Mouse (Mus musculus): ENCODE results near the gene Acsl5.

The Acsl5 gene

GRCm38 (mm10) chr19:55290621-55291270, 39.0 kb downstream of the Acsl5 start:
- no peak for DNase-seq

- DNase-seq, result no peak
These were observed 40.6 kb downstream of the Acsl5 start for GRCm38 (mm10) chr19:55292210-55292850.

GRCm38 (mm10) chr19:55293175-55293574, 41.4 kb downstream of the Acsl5 start:
- DNase-seq, result no peak

DNA sequence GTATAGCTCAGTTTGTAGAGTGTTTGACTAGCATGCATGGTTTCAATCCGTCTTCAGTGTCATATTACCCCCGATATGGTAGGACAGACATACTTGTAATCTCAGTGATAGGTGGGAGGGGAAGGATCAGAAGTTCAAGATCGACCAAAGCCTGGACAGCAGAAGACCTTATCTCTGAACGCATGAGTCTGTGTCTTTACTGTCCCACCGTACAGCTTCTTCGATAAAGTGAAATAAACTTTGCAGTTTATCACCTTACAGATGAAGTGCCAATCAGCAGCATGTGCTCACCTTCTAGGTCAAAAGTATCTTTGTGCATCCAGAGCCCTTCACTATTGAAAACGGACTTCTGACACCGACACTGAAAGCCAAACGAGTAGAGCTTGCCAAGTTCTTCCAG, 43.3 kb downstream of the Acsl5 start:
- DNase-seq, result no peak

DNA sequence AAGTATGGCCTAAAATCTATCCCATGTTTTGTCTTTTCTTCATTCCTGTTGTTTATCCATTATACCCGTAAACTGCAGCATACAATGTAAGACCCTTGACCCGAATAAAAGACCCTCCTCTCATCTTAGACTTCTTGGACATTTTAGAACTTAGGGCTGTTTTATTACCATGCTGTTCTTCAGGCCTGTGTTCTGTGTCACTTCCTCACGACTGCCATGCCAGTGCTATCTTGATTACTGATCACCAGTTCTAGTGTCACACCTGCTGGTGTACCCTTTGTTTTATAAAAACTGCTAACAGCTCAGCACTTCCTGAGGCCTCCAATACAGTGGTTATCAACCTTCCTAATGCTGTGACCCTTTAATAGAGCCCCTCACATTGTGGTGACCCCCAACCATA, 43.8 kb downstream of the Acsl5 start:
- DNase-seq, result no peak

GRCm38 (mm10) chr19:55296301-55296700, 44.6 kb downstream of the Acsl5 start:
- DNase-seq, result no peak

GRCm38 (mm10) chr19:55297489-55297888, 45.8 kb downstream of the Acsl5 start:
- no peak for DNase-seq

DNA sequence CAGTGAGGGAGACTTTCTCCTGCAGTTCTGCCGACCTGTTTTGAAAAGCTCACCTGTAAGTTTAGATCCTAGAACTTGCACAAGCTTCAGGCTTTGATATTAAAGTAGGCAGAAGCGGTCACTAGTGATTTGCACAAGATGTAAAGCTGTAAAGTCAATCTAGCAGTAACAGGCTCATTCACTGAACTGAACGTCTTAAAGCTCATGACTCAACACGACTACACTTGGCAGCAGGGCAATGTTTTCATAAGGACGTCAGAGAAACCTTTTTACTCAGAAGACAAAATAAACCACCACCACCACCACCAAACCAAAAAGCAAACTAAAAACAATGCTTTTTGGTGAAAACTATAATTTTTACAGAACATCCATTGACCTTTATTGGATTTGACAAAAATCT, 46.2 kb downstream of the Acsl5 start:
- no peak for DNase-seq

DNA sequence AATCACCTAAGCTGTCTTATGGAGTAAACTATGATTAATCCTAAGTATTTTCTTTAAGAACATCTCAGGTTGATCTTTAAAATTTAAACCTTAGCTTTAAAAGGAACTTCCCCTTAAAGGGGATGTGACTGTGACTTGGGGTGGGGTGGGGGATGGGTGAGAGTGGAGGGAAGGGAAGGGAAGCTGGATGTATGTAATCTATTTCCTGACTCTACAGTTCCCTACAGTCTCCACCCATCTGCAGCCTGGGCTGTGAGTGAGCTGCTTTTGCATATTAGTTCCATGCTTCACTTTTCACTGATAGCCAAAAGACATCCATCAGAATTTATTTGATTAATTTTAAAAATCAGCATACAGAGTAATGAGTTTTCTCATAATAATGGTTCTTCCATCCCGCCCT, 47.6 kb downstream of the Acsl5 start:
- no peak for DNase-seq

GRCm38 (mm10) chr19:55300525-55300924, 48.8 kb downstream of the Acsl5 start:
- DNase-seq, result no peak

DNA sequence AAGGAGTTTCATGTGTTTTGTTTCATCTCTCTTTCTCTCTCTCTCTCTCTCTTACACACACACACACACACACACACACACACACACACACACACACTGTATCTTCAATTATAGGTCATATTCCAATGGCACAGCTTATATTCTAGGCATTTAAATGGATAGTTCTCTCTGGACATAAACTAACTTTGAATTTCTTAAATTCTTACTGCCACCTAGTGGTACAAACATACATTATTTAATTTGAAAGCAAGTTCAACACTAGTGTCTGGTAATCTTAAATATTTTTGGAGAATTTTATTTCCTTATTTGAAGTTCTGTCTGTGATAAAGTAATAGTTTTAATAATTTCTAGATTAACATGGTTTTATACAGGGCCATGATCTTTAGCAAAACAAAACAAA, 53.3 kb downstream of the Acsl5 start:
- DNase-seq, result no peak

GRCm38 (mm10) chr19:55311874-55312273, 60.1 kb downstream of the Acsl5 start:
- no peak for DNase-seq

- no peak for DNase-seq
These were observed 61.9 kb downstream of the Acsl5 start for GRCm38 (mm10) chr19:55313649-55314048.

GRCm38 (mm10) chr19:55315452-55316108, 63.8 kb downstream of the Acsl5 start, which contains the start of gene Zdhhc6:
Zdhhc6 (minus strand) TSS chr19:55316032.
- DNase-seq, result peak; percentile 90

GRCm38 (mm10) chr19:55316109-55316714, 64.5 kb downstream of the Acsl5 start, which contains the start of gene Vti1a:
Vti1a (plus strand) TSS chr19:55316295.
- DNase-seq, result peak; percentile 90

- no peak for DNase-seq
These were observed 65.2 kb downstream of the Acsl5 start for GRCm38 (mm10) chr19:55316901-55317300.

- no peak for DNase-seq
These were observed 67.3 kb downstream of the Acsl5 start for GRCm38 (mm10) chr19:55319036-55319435.

DNA sequence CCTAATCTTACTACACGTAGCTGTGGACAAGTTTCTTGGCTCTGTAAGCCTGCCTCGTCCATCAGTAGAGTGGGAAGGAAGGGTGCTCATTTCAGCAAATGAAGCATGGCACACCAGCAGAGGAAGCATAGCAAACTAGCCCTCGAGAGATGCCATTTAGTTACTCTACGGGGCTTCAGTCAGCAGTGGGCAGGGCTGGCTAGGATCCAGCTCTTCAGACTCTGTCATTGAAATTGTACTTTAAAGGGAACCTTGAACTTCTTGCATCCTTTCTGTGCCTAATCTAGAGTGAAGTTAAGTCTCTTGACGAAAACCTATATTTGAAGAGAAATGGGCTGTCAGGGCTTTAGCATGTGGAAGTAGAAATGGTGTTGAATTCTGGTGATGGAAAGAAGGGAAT, 67.8 kb downstream of the Acsl5 start:
- no peak for DNase-seq

- DNase-seq, result no peak
These were observed 70.9 kb downstream of the Acsl5 start for GRCm38 (mm10) chr19:55322604-55323003.

DNA sequence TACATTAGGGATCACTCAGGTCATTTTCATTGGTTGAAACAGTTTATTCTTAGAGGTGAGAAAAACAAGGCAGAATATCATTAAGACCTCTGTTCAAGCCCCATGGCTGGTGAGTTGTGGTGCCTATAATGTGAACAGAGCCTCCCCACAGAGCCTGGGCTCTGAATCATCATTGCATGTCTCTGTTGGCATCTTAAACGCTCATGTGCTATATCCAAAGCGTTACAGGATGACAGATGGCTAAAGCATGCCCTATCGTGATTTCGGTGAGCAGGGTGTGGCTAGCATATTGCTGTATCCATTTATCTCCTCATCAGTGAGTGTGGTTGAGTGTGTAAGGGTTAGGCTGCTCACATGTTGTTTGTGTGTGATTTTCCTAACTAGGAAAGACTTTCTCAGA, 75.8 kb downstream of the Acsl5 start:
- no peak for DNase-seq

GRCm38 (mm10) chr19:55331776-55332175, 80.0 kb downstream of the Acsl5 start:
- no peak for DNase-seq

- peak; percentile 35 for DNase-seq
These were observed 81.0 kb downstream of the Acsl5 start for GRCm38 (mm10) chr19:55332641-55333268.

GRCm38 (mm10) chr19:55335881-55336280, 84.1 kb downstream of the Acsl5 start:
- DNase-seq, result no peak

All from right cerebral cortex, postnatal 4 days (tissue).